Mouse (Mus musculus) lung, adult 18-20 months (tissue): ENCODE results near the gene Armc6.

Experiments
- DNase-seq, 2 experiments: peaks; one replicate each; pipeline ENCODE4 v3.0.0; 2022; ENCODE audit warnings: mixed read lengths in 2 of 2

Gene Armc6

GRCm38 (mm10) chr8:70193238-70193637, 41.0 kb downstream of the Armc6 start:
- no peak for DNase-seq

DNA sequence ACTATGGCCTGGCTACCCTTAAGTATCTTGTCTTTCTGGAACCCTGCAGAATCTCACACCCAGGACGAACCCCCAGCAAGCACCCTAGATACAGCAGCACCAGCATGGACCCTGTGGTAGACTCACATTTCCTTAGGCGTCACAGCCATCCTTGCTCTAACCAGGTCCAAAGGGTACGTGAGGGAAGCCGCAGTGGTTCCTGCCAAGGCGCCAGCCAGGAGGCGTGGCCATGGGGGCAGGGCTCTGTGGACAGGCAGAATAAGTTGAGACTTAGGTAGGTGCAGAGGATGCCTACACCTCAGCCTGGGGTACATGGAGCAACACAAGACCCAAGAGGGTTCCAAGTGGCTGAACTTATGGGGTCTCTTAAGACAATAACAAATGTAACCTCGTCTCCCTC, 45.6 kb downstream of the Armc6 start:
- no peak for DNase-seq

GRCm38 (mm10) chr8:70183194-70183593, 51.1 kb downstream of the Armc6 start:
- DNase-seq = no peak

GRCm38 (mm10) chr8:70181903-70182252, 52.4 kb downstream of the Armc6 start:
- DNase-seq = no peak

DNA sequence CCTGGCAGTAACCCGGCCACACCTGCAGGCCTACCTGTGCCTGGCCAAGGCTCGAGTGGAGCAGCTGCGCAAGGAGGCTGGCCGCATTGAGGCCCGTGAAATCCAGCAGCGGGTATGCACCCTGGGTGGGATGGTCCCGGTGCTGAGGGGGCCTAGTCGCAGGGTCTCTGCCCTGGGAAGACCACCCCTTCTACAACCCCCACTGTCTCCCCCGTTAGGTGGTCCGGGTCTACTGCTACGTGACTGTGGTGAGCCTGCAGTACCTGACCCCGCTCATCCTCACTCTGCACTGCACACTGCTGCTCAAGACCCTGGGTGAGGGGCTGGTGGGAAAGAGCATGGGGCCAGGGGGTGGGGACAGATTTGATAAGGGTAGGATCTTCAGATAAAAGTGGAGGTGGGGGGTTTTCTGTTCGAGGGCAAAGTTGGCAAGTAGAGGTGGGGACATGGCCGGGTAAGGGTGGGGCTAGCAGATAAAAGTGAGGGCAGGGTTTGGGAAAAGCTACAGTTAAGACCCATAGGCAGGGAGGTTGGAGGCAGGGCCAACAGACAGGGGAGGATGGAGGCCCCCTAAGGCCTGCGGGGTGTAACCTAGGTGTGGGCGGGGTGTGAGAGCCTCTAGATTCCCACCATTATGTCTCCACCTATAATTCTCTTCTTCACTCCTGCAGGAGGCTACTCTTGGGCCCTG, 52.9 kb downstream of the Armc6 start:
- no peak for DNase-seq

- DNase-seq = no peak
Measured at GRCm38 (mm10) chr8:70179082-70179481, 55.2 kb downstream of the Armc6 start.

DNA sequence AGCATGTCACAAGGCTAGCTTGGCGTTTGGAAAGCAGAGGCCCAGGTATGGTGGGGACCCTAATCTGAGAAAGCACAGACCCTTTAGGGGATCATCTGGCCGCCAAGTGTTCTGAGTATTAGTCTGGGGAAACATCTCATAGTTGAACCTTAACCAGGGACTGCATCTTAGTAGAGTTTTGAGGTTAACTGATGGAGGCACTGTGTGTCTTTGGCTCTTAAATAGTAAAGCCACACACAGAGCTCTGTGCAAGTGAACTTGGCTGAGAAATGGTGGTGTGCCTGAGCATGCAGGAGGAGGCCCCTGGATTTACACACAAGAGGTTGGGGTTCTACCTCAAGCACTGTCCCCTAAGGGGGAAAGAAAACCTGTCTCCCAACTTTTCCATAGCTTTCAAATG, 56.0 kb downstream of the Armc6 start:
- DNase-seq = no peak

- DNase-seq = no peak
Measured at GRCm38 (mm10) chr8:70174079-70174478, 60.2 kb downstream of the Armc6 start.

DNA sequence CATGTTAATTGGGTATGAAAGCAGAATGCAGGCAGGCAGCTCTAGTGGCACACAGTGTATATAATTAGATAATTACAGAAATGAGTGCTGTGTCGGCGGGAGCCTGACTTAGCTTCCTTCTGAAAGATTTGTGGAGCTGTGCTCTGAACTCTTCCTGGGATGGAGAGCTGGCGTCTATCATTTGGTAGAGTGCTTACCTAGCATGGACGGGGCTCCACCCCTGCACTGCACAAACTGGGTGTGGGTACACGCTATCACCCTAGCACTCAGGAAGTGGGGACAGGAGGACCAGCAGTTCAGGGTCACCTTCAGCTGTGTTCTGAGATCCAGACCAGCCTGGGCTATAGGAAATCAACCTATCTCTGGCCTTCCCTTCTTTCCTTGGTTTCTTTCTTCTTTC, 60.9 kb downstream of the Armc6 start:
- DNase-seq = no peak

- DNase-seq = peak; percentile 95
Measured at GRCm38 (mm10) chr8:70172043-70172681, 62.1 kb downstream of the Armc6 start, which contains the start of gene Tmem161a. Tmem161a (plus strand) TSS chr8:70172356.

DNA sequence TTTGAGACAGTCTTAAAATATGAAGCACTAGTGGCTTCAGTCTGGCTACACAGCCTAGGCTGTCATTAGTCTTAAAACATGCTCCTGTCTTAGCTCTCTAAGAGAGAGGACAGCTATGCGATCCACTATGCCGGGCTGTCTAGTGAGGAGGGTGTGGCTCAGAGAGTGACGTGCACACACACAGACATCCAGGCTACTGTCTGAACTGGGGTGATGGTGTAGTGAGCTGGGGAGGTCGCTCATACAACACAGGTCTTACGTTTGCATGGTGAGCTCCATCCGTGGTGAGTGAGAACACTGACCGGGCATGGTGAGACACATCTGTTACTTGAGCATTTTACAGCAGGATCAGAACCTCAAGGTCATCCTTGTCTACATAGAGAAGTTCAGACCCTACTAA, 63.0 kb downstream of the Armc6 start:
- DNase-seq = no peak

GRCm38 (mm10) chr8:70170748-70171147, 63.5 kb downstream of the Armc6 start:
- no peak for DNase-seq
